Mouse (Mus musculus) spleen, postnatal 14 days (tissue): ENCODE measurements at regions not wholly inside any gene's neighbourhood (a gene's known extent, or its start where the extent isn't known, plus 50 kb on each side); places are given as distances from the start of the nearest gene placed in this dataset.

Experiments used
- DNase-seq, 2 experiments: peaks; one replicate each; pipeline ENCODE4 v3.0.0; 2021 to 2022; ENCODE audit warnings: low spot score in 2 of 2

DNA sequence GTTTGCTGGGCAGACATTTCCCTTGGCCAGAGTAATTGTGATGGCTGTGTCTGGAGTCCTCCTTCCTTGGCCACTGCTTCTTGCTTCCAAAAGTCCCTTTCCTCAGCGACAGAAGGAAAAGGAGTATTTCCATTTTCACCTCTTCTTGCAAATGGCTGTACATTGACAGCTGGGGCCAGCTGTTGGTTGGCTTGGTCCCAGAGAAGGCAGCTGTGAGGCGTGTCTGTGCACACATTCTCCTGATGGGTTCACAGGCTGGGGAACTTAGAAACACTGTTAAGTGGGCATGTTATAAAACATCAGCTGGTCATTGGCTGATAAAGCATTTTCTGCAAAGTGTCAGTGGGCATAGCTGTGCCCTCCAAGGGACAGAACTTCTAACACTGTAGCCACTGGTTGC lies 290.4 kb upstream of the Trpc7 start:
- DNase-seq, result no peak

- DNase-seq, result no peak
Observed at GRCm38 (mm10) chr13:57170180-57170579, 274.4 kb upstream of the Trpc7 start.

- no peak for DNase-seq
Observed at GRCm38 (mm10) chr13:57169621-57170020, 273.8 kb upstream of the Trpc7 start.

- DNase-seq, result no peak
Observed at GRCm38 (mm10) chr13:57165367-57165766, 269.6 kb upstream of the Trpc7 start.

GRCm38 (mm10) chr13:57152787-57153186 lies 257.0 kb upstream of the Trpc7 start:
- no peak for DNase-seq

GRCm38 (mm10) chr13:57147623-57148022 lies 251.8 kb upstream of the Trpc7 start:
- no peak for DNase-seq

GRCm38 (mm10) chr13:57146708-57147107 lies 250.9 kb upstream of the Trpc7 start:
- DNase-seq, result no peak

DNA sequence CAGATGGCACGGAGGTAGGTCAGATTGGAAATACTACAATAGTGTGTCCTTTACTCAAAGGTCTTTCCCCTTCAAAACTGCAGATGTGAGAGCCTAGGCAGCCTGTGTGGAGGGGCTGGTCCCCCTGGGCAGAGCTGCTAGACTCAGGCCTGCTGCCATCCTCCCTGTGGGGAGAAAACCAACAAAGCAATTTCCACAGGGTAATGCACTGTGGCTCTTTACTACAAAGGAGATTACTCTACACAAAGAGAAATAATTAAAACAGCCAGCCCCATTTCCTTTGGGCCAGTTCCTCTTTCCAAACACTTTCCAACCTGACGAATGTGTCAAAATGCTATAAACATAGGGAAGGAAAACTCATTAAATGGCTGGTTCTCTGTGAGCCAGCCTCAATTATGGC lies 250.0 kb upstream of the Trpc7 start:
- no peak for DNase-seq

DNA sequence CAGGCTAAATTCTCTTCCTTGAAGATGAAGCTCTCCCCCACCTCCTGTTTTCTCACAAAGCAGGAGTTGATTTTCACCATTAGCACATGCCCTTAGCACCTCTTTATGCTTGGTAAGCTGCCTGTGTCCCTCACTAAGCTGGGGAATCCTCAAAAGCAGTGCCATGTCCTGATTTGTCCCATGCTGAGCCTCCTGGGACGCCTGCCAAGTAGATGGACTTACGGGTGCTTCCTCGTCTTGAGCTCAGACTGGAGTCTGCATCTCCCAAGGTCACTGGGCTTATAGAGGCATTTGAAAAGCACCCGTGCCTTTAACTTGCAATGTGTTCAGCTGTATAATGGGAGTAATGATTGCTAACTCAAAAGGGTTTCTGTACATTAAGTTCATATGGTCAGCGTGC lies 247.1 kb upstream of the Trpc7 start:
- DNase-seq, result no peak

DNA sequence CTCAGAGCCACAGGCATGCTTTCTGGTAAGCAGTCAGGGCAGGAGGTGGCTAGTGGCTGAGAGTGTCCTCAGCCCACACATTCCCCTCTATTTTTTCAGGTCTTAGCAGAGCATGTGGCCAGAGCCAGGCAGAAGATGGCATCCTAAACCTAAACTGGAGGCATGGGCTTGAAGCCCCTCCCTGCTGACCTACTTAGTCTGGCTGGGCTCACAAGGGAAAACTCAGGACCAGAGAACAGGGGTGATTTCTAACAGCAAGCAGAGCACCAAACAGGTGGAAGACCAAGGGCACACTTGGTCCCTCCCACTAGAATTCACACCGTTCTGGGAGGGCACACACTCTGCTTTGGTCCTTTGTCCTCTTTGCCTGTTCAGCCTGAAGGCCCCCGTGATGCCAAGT lies 246.6 kb upstream of the Trpc7 start:
- DNase-seq, result no peak

GRCm38 (mm10) chr13:57115936-57116335 lies 220.1 kb upstream of the Trpc7 start:
- DNase-seq, result no peak

- no peak for DNase-seq
Observed at GRCm38 (mm10) chr13:57107956-57108355, 212.2 kb upstream of the Trpc7 start.

- DNase-seq, result no peak
Observed at GRCm38 (mm10) chr13:57099601-57100000, 203.8 kb upstream of the Trpc7 start.

DNA sequence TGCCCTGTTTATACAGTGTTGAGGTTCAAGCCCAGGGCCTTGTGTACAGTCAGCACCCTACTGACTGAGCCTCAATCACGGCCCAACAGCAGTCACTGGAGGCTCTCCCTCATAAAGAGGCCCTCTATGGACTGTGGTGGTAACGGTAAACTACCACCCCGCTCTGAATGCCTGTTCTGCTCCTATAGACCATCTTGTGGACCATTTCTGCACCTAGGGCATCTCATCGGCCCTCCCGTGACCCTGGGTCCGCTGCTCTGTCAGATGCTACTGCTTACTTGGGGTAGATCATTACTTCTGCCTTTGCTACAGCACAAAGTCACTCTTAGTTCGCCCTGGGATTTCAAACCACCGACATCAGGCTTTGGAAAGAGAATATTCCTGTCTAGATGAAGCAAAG lies 196.1 kb upstream of the Trpc7 start:
- no peak for DNase-seq

- DNase-seq, result no peak
Observed at GRCm38 (mm10) chr13:57089381-57090075, 193.7 kb upstream of the Trpc7 start.

GRCm38 (mm10) chr13:57087966-57088365 lies 192.2 kb upstream of the Trpc7 start:
- DNase-seq, result no peak

- DNase-seq, result no peak
Observed at GRCm38 (mm10) chr13:57087398-57087797, 191.6 kb upstream of the Trpc7 start.

- no peak for DNase-seq
Observed at GRCm38 (mm10) chr13:57083751-57084150, 188.0 kb upstream of the Trpc7 start.

DNA sequence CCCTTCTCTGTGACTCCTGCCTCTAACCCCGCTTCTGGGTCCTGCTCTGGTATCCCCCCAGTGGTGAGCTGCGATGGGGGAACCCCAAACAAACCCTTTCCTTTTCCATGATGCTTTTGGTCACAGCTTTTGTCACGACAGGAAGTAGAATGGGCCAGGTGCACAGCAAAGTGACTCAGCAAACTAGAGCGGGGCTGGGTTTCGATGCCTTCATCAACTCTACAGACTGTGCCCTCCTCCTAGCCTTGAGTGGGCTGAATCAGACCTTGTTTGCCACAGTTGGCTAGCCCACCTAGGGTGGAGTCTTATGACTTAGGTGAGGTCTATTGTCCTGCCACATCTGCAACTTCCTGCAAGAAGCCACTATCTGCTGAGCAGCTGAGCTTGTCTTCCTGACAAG lies 174.7 kb upstream of the Trpc7 start:
- no peak for DNase-seq

- DNase-seq, result no peak
Observed at GRCm38 (mm10) chr13:57061656-57062055, 165.9 kb upstream of the Trpc7 start.

- DNase-seq, result no peak
Observed at GRCm38 (mm10) chr13:57061074-57061473, 165.3 kb upstream of the Trpc7 start.

- no peak for DNase-seq
Observed at GRCm38 (mm10) chr13:57056786-57057185, 161.0 kb upstream of the Trpc7 start.

DNA sequence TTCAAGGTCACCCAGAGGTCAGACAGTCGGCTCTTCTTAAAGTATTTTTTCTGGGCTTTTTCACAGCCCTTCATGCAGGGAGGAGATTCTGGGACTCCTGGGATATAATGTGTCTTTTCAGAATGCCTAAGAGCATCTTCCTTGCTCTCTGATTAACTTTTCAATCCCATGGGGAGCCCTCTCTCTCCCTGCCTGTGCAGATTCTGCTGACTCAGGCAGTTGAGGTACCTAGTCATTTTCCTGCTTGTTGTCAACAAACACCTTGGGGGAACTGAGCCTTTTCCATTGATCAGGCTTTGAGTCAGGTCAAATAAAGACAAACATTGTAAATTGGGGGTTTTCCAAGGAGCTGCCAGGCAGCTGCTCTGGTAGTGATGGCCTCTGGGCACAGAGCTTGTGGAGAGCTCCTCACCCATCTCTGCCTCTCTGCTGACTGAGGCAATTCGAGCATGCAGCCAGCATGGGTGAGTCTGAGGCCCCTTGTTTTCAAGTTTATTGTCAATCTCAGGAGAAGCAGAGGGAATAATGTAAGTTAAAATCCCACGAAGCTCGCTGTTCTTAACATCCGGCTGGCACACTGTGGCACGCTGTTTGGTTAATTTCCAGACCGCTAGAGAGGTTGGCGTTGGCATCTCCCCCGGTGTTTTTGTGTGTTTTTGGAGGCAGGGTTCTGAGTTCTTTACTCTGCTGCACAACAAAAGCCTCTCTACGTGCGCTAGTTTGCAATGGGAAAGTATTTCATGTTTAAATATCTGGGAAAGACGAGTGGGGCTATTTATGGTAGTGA lies 159.8 kb upstream of the Trpc7 start:
- no peak for DNase-seq
